ENCODE assay signal across 31 mouse cellular contexts in the genomic region with DNA sequence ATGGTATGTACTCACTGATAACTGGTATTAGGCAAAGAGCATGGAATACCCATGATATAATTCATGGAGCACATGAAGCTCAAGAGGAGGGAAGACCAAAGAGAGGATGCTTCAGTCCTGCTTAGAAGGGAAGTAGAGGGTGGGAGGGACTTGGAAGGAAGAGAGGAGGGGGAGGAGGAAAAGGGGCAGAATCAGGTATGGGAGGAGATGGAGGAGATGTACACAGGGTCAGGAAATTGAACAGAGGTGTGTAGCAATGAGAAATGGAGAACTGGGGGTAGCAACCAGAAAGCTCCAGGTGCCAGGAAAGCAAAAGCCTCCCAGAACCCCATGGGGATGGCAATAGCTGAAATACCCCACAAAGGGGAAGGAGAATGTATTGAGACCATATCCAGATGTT.
"Had no signal": no experiment of that assay in that cellular context is flagged by ENCODE, and none has a peak within 500 bp of the region (broad histone marks: within the 10 kb centered on the region; RNA-seq: fewer than 3 reads in every experiment).

No protein-coding gene starts in this region.

- DNase-seq: left cerebral cortex, postnatal 4 days; liver; liver, embryonic 13.5 days; liver, postnatal 0 days; lung, adult 18-20 months; lung, adult 2 months; lung, embryonic 14.5 days; lung, postnatal 10 days; lung, postnatal 14 days; lung, postnatal 36 days; lung, postnatal 4 days; midbrain, embryonic 14.5 days had no signal

- H3K36me3 ChIP-seq: limb, embryonic 10.5 days; limb, embryonic 12.5 days; limb, embryonic 13.5 days; limb, embryonic 15.5 days; liver, embryonic 12.5 days; liver, embryonic 13.5 days; liver, embryonic 15.5 days; lung, embryonic 15.5 days; midbrain, embryonic 10.5 days; midbrain, embryonic 12.5 days; midbrain, embryonic 13.5 days; neural tube, embryonic 12.5 days had no signal

- H3K27me3 ChIP-seq: limb, embryonic 12.5 days; limb, embryonic 13.5 days; limb, embryonic 15.5 days; liver, embryonic 12.5 days; liver, embryonic 13.5 days; liver, embryonic 15.5 days; lung, embryonic 15.5 days; megakaryocyte, embryonic 14.5 days; midbrain, embryonic 12.5 days; midbrain, embryonic 13.5 days; neural tube, embryonic 12.5 days had no signal

- ATAC-seq: liver, embryonic 12.5 days; liver, postnatal 0 days; lung, postnatal 0 days; midbrain, embryonic 13.5 days; midbrain, embryonic 16.5 days had no signal

- H3K9me3 ChIP-seq: limb, embryonic 10.5 days; limb, embryonic 12.5 days; limb, embryonic 13.5 days; limb, embryonic 15.5 days; liver, embryonic 12.5 days; liver, embryonic 13.5 days; liver, embryonic 15.5 days; lung, embryonic 15.5 days; megakaryocyte, embryonic 14.5 days; midbrain, embryonic 10.5 days; midbrain, embryonic 12.5 days; midbrain, embryonic 13.5 days; neural tube, embryonic 12.5 days had no signal

- H3K4me2 ChIP-seq: limb, embryonic 12.5 days; limb, embryonic 13.5 days; limb, embryonic 15.5 days; liver, embryonic 11.5 days; liver, embryonic 12.5 days; liver, embryonic 13.5 days; liver, embryonic 15.5 days; lung, embryonic 14.5 days; lung, embryonic 15.5 days; midbrain, embryonic 12.5 days; midbrain, embryonic 13.5 days; neural tube, embryonic 12.5 days had no signal

- H3K4me3 ChIP-seq: left cerebral cortex, adult 2 months; limb, embryonic 10.5 days; limb, embryonic 12.5 days; limb, embryonic 13.5 days; limb, embryonic 15.5 days; liver, embryonic 12.5 days; liver, embryonic 13.5 days; liver, embryonic 15.5 days; lung, embryonic 15.5 days; megakaryocyte, embryonic 14.5 days; midbrain, embryonic 10.5 days; midbrain, embryonic 12.5 days; midbrain, embryonic 13.5 days; myocyte; neural tube, embryonic 12.5 days had no signal

- H3K27ac ChIP-seq: left cerebral cortex, adult 2 months; limb, embryonic 10.5 days; limb, embryonic 12.5 days; limb, embryonic 13.5 days; limb, embryonic 15.5 days; liver, embryonic 12.5 days; liver, embryonic 13.5 days; liver, embryonic 14.5 days; liver, embryonic 15.5 days; lung, embryonic 15.5 days; macrophage; midbrain, embryonic 10.5 days; midbrain, embryonic 12.5 days; midbrain, embryonic 13.5 days; neural tube, embryonic 12.5 days had no signal

- H3K9ac ChIP-seq: limb, embryonic 12.5 days; limb, embryonic 13.5 days; limb, embryonic 15.5 days; liver, embryonic 12.5 days; liver, embryonic 13.5 days; liver, embryonic 14.5 days; liver, embryonic 15.5 days; liver, postnatal 0 days; lung, embryonic 14.5 days; lung, embryonic 15.5 days; midbrain, embryonic 12.5 days; midbrain, embryonic 13.5 days; neural tube, embryonic 12.5 days had no signal
